Mouse (Mus musculus) CH12.LX (cell line): Measurements from ENCODE around the gene Hes1.

Source experiments
- CTCF ChIP-seq, 2 experiments: IDR thresholded peaks in 1 of 2; conservative IDR thresholded peaks in 1 of 2; 2 replicates each; pipeline ENCODE4 v1.5.1; 2011 to 2012; ENCODE audit warnings: low read depth in 2 of 2, low read length in 2 of 2, improper control_type of control experiment in 1 of 2, inconsistent platforms in 1 of 2, mild to moderate bottlenecking in 1 of 2, moderate library complexity in 1 of 2
- EP300 ChIP-seq: IDR thresholded peaks from 2 replicates; pipeline ENCODE4 v1.6.1; 2011; ENCODE audit warnings: low read length, improper control_type of control experiment
- HCFC1 ChIP-seq: IDR thresholded peaks from 2 replicates; pipeline ENCODE4 v1.6.1; 2012; ENCODE audit warnings: low read depth, mild to moderate bottlenecking, inconsistent platforms, low read length, improper control_type of control experiment
- MAX ChIP-seq: IDR thresholded peaks from 2 replicates; pipeline ENCODE4 v1.6.1; 2011; ENCODE audit warnings: low read length, improper control_type of control experiment
- NELFE ChIP-seq: IDR thresholded peaks from 2 replicates; pipeline ENCODE4 v1.6.1; 2011; ENCODE audit warnings: low read depth, low read length, improper control_type of control experiment
- POLR2A ChIP-seq: IDR thresholded peaks from 2 replicates; pipeline ENCODE4 v1.6.1; 2011; ENCODE audit warnings: low read depth, mild to moderate bottlenecking, improper control_type of control experiment, low read length

GRCm38 (mm10) chr16:30052839-30053511, 11.2 kb upstream of the Hes1 start:
- TF ChIP-seq POLR2A, result no peak
- no peak for TF ChIP-seq CTCF (conservative IDR thresholded peaks at IDR 0.05 in 1 of 2, IDR thresholded peaks at IDR 0.05 in 1 of 2; ENCODE audit: low read depth in 2 of 2, low read length in 2 of 2)
- no peak for TF ChIP-seq NELFE
- TF ChIP-seq MAX, result no peak
- no peak for TF ChIP-seq EP300
- TF ChIP-seq HCFC1, result no peak
